Mouse (Mus musculus) skeletal muscle tissue, adult 2 months (tissue): Measurements from ENCODE around the gene Tpst1.

ENCODE experiments used
- DNase-seq: peaks from one replicate; pipeline ENCODE4 v3.0.0-alpha.2; 2012; ENCODE audit warnings: low read depth, low spot score

Tpst1 gene

GRCm38 (mm10) chr5:130143101-130143500 lies 70.0 kb downstream of the Tpst1 start:
- DNase-seq, result no peak

DNA sequence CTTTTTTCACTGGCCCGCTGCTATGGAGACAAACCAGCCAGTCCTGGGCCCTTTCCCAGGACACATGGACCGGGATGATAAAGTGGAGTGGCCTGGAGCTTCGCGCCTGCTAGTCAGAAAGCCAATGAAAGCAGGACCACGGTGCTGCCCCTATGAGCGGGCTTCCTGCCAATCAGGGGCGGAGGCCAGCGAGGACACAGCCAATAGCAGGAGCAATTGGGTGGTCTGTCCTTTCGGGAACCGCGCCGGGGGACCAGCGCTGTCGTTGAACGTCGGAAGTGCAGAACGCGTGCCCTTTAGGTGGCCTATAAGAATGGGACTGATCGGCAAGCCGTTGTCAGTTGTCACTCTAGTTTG lies 70.8 kb downstream of the Tpst1 start:
- DNase-seq, result peak; percentile 54

DNA sequence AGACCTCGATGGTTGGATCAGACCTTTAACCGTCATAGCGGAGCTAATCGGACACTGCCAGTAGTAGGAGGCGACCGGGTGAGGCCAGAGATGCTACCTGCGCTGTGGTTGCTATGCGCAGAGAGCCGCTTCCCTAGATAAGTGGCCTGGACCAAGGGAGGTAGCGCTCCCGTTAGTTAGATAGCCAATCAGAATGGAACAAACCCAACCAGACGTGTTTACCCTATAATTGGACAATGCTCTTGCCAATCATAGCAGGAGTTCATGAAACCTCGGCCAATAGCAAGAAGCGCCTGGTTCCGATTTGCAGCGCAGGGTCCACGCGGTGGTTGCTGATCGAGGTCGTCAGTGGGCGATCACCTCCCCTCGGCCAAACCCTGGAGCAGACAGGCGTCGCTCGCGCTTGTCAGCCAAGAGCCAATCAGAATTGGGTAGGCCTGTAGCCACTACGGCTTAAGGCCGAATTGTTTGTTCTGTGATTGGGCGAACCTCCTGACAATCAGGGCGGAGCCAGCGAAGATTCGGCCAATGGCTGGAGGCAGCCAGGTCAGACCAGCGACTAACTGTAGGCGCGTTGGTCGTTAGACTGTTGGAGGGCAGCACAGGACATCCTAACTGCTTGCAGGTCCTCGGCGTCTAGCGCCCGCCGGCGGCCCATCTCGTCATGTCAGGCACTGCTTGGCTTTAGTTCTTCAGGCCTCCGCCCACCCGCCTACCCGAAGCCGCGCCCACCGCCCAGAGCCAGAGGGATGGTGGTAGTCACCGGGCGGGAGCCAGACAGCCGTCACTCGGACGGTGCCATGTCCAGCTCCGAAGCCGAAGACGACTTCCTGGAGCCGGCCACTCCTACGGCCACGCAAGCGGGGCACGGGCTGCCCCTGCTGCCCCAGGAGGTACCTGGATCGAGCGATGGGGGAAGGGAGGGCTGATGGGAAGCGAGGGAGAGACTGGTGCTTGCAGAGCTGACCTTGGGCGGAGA lies 71.5 kb downstream of the Tpst1 start, which contains the start of gene Kctd7:
Gene Kctd7, plus strand, starts transcription at position 528 of the 979 bp plus-strand sequence.
- peak; percentile 98 for DNase-seq

GRCm38 (mm10) chr5:130145961-130146360 lies 72.8 kb downstream of the Tpst1 start:
- DNase-seq, result no peak

- DNase-seq, result no peak
Observed at GRCm38 (mm10) chr5:130149726-130150310, 76.7 kb downstream of the Tpst1 start.

DNA sequence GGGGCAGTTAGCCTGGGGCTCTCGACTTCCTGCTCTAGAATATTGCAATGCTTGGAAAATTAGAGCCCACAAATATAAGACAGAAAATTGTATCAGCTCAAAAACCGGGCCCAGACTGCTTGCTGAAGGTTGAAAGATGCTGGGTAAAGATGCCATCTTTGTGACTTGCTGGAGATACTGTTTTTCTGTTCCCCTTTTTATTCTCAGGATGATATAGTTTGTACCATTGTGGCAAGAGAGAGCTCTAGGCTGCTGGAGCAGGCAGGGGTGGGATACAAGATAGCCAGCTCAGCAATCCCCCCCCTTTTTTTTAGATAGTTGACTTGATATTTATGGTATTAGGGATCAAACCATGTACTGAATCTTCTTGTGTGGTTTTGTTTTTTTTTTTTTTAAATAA lies 81.2 kb downstream of the Tpst1 start:
- DNase-seq, result no peak

DNA sequence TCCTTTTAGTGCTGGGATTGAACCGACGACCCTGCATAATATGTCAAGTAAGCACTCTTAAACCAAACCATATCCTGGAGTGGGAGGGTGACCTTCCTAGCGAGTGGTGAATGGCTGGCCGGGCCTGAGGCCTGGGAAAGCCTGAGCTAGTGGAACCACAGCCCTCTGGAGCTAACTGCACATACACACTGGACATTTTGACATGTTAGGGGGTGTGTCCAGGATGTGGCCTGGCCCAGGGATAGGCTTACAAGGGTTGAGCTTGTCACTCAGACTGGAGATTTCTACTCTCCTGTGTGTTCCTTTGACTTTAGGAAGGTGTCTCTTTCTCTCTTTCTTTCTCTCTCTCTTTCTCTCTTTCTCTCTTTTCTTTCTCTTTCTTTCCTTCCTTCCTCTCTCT lies 85.4 kb downstream of the Tpst1 start:
- DNase-seq, result no peak

DNA sequence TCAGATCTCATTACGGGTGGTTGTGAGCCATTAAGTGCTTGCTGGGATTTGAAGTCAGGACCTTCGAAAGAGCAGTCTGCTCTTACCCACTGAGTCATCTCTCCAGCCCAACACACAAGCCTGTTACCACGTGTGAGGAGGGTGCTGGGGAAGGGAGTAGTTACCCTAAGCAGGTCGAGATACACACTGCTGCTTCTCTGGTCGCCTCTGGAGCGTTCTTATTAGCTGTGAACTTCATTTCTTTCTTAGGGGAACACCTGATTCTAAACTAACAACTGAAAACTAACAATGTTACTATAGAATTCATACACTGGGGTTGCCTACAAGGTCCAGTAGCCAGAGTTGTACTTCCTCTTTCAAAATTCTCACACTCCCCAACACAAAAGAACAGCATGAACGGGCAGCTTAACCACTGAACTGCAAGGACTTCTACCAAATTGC lies 86.7 kb downstream of the Tpst1 start:
- DNase-seq, result no peak

DNA sequence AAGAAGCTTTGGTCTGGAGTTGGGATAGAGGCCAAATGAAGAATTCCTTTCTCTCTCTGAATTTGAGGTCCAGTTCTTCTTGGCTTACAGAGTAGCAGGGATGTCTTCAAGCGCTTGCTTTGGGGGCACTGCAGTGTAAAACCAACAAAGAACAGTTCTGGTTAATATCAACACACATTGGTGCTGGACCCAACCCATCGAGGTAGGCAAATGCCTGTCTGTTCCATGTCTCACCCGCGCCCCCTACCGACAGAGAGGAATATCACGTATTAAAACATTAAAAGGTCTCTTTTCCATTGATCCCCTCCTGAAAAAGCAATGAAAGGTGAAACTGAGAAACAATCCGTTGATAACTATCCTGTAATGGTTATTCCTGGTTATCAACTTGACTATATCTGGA lies 90.5 kb downstream of the Tpst1 start:
- DNase-seq, result peak; percentile 59

DNA sequence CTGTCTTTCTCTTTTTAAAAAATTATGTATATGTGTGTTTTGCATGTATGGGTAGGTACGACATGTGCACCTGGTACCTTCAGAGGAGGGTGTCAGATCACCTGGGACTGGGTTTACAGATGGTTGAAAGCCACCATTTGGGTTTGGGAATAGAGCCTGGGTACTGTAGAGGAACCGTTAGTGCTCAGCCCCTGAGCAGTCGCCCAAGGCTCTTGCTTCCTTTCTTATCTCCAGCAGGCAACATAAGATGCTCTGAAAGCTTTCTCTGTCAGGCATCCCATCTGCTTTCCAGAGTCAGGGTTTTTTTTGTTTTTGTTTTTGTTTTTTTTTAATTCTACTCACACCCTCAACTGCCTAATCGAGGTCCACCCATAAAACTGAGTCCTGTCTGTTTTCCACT lies 92.1 kb downstream of the Tpst1 start:
- no peak for DNase-seq

DNA sequence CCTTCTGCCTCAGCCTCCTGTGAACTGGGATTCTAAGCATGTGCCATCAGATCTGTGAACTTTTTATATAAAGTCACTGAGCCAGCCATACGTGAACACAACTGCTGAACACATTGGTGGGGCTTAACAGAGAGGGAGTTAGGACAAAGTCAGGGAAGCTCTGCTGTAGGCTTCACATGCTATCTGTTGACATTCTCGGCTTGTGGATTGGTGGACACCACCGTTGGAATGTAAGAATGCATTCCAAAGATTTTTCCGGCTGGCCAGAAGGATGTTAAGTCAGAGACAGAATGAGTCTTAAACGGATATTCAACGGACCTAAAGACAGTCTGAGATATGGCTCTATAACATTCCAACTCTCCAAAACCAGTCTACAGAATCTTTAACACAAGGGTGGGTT lies 96.0 kb downstream of the Tpst1 start:
- no peak for DNase-seq

DNA sequence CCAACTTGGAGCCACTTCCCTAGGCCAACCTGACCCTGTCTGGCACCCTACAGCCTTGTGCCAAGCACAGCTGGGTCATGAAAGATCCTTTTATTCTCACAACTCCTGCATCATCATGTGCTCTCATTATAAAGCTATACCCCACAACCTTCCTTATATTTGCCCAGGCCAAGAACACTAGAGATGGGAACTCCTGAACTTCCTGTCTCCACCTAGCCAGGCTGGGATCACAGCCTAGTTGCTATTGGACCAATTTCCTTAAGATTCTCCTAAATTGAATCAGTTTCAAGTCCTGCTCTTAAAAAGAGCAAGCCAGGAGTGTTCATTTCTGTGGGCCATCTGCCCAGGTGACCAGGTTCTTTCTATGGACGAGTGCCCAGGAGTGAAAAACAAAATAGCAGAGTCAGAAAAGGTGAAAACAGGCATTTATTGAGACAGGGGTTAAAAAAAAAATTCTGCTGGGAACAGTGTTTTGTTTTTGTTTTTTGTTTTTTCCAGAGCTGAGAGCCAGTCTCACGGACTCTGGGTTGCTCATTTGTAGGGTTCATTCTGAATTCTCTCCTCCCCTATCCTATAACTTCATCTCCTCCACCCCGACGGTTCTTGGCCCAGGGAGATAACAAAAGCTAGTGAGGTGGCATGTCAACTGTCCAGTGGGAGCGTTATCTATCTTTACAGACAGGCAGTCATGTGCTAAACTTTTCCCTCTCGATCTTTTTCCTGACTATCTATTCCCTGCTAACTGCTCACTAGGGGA lies 97.7 kb downstream of the Tpst1 start:
- DNase-seq, result no peak

DNA sequence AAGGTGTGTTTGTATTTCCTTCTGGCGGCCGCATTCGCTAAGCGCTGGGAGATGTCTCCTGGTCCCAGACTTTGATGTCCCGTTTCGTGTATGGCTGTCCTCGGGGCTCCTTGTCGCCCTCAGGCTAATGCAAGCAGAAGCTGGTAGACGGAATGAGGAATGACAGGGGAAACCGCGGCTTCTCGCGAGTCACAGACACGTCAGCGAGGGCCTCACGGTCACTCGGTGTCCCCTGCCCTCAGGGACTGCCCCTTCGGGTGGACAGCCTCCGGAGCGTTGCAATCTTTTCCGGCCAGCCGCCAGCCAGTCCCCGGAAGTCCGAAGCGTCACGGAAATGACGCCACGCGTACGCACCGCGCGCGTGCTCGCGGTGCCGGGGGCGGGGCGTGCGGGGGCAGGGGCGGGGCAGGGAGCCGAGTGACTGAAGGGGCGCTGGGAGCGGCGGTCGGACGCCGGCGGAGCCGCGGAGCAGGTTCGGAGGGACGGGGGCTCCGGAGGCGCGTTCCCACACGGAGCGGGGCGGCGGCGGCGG lies 98.4 kb downstream of the Tpst1 start, which contains the start of gene Rabgef1:
Gene Rabgef1, plus strand, starts transcription at position 376 of the 532 bp plus-strand sequence.
- peak; percentile 96 for DNase-seq

GRCm38 (mm10) chr5:130171956-130172601 lies 99.0 kb downstream of the Tpst1 start:
- peak; percentile 77 for DNase-seq

DNA sequence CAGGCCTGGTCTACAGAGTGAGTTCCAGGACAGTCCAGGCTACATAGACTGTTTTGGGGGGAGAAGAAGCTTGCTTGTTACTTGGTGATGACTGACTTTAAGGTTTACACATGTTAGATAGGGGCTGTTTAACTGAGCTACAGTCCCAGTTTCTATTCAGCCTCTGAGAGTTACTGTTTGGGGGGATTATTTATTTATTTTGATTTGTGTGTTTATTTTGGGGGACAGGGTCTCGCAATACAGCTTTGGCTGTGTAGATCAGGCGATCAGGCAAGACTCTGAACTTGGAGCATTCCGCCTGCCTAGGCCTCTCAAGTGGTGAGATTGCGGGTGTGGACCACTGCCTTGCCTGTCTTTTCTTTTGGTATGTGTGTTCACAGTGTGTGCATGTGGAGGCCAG lies 99.9 kb downstream of the Tpst1 start:
- DNase-seq, result no peak

DNA sequence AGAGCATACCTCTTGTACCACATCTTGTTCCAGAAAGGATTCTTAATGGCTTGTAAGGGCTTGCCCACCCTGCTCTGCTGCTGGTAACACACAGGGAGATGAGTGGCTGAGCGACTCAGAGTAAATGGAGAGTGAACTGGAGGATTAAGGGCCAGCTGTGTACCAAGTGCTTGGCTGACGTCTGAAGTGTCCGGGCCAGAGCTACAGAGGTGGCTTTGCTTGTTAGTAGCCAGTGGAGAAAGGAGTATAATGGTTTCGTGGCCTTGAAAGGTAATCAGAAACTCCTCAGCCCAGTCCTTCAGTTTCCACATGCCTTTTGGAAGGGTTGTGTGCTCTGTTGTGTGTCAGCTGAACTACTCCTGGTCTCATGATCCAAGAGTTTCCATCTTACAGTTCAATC lies 104.7 kb downstream of the Tpst1 start:
- no peak for DNase-seq

GRCm38 (mm10) chr5:130180362-130180761 lies 107.2 kb downstream of the Tpst1 start:
- no peak for DNase-seq

- DNase-seq, result no peak
Observed at GRCm38 (mm10) chr5:130181740-130182540, 108.8 kb downstream of the Tpst1 start.

- no peak for DNase-seq
Observed at GRCm38 (mm10) chr5:130182541-130182821, 109.4 kb downstream of the Tpst1 start.

- no peak for DNase-seq
Observed at GRCm38 (mm10) chr5:130184193-130184856, 111.2 kb downstream of the Tpst1 start.
